Mouse (Mus musculus) effector memory CD4-positive, alpha-beta T cell, adult 5 months (primary cell): ENCODE data around the gene Sacs. TPM values are rescaled to one million over a fixed set of nuclear protein-coding genes. Genes with fewer than 3 reads are reported as not detected.

Source experiments
- polyA plus RNA-seq: library from polyadenylated mRNA; unstranded; fragments of 100-300 nt; shearing (Covaris generic); gene quantifications from one replicate; pipeline ENCODE4 v1.2.1, GENCODE M21; 2017

Sacs gene
- polyA plus RNA-seq: 10.9 TPM

GRCm38 (mm10) chr14:61137994-61138726 lies at the start of gene Sacs:
TSS of gene Sacs (plus strand) at chr14:61138457.

GRCm38 (mm10) chr14:61258352-61258751 lies 120.1 kb downstream of the Sacs start, which contains the start of gene Sgcg:
TSS of gene Sgcg (minus strand) at chr14:61258490.

Other genes with a start within 250 kb of the Sacs start
- 0.15 TPM for gene Tnfrsf19, start 92.0 kb upstream of the Sacs start, polyA plus RNA-seq
- gene Sgcg, start 120.0 kb downstream of the Sacs start, polyA plus RNA-seq: not detected
- not detected for gene Arl11, start 171.3 kb downstream of the Sacs start, polyA plus RNA-seq
- gene Ebpl, start 222.0 kb downstream of the Sacs start, polyA plus RNA-seq: 9.3 TPM